In the genomic region with DNA sequence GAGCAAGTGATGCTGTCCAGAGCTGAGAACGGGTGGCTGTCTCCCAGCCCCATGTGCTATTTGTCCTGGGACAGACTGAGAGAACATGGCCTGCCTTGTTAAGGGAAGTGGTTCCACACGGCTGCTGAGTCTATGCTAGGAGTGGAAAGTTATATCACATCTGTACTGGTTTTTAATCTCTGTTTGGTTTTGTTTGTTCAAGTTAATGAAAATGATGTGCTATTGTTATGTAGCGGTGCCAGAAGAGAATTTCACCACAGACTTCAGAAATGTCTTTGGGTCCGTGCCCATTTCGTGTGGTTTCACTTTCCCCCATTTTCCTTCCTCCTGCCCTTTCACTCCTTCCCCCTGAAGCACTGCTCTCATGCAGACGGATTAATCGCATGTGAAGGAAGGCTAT, we compare ENCODE assay signal across 11 mouse cellular contexts.
DNase-seq lines count a peak whose midpoint lies in the region.
"Had no signal": no experiment of that assay in that cellular context is flagged by ENCODE, and none has a peak within 500 bp of the region (broad histone marks: within the 10 kb centered on the region; RNA-seq: fewer than 3 reads in every experiment).

No protein-coding gene starts in this region.

- DNase-seq in adrenal gland, postnatal 14 days, result peak; percentile 5
- DNase-seq in adrenal gland, adult 2 months, result no peak
- DNase-seq in Muller cell, postnatal 12 days (ENCODE audit: inconsistent ontology term), result peak; percentile 17
- peak; percentile 24 for DNase-seq in gastrocnemius, postnatal 25 days
- DNase-seq in lung, postnatal 36 days, result peak; percentile 63
- no peak for DNase-seq in layer of hippocampus, adult 9-10 months (ENCODE audit: low spot score)
- no peak for DNase-seq in right cerebral cortex, postnatal 25 days
- DNase-seq in cerebellum, postnatal 10 days, result no peak
- DNase-seq: cerebellum, postnatal 25 days; kidney, postnatal 4 days; thymus, adult 2 months had no signal

Comparison
In these comparisons a context has a peak if more than half of its experiments do, and no peak if none do; other contexts are left out.
1. DNase-seq: peak in adrenal gland, postnatal 14 days (single experiment), Muller cell, postnatal 12 days (single experiment), gastrocnemius, postnatal 25 days (single experiment) and lung, postnatal 36 days (single experiment); none in adrenal gland, adult 2 months (single experiment), layer of hippocampus, adult 9-10 months (single experiment), right cerebral cortex, postnatal 25 days (single experiment) and cerebellum, postnatal 10 days (0 of 2).